Mouse (Mus musculus): ENCODE measurements around the gene Emc10.
A peak's percentile ranks its signal among the peaks of the same experiment; 100 is the strongest.

The Emc10 gene

GRCm38 (mm10) chr7:44526414-44527154 lies 30.3 kb upstream of the Emc10 start:
- DNase-seq (ENCODE audit: extremely low read depth, insufficient read length, low spot score) = no peak

- DNase-seq (ENCODE audit: extremely low read depth, insufficient read length, low spot score) = peak; percentile 87
These were observed 28.9 kb upstream of the Emc10 start for GRCm38 (mm10) chr7:44525126-44525832.

GRCm38 (mm10) chr7:44524502-44524901 lies 28.2 kb upstream of the Emc10 start, which contains the start of gene Mybpc2:
TSS of gene Mybpc2 (minus strand) at chr7:44524656.
- DNase-seq (ENCODE audit: extremely low read depth, insufficient read length, low spot score) = no peak

- DNase-seq (ENCODE audit: extremely low read depth, insufficient read length, low spot score) = no peak
These were observed 26.7 kb upstream of the Emc10 start for GRCm38 (mm10) chr7:44523056-44523455.

- no peak for DNase-seq (ENCODE audit: extremely low read depth, insufficient read length, low spot score)
These were observed 25.4 kb upstream of the Emc10 start for GRCm38 (mm10) chr7:44521710-44522109.

GRCm38 (mm10) chr7:44520990-44521389 lies 24.7 kb upstream of the Emc10 start:
- no peak for DNase-seq (ENCODE audit: extremely low read depth, insufficient read length, low spot score)

GRCm38 (mm10) chr7:44519240-44519913 lies 23.0 kb upstream of the Emc10 start:
- no peak for DNase-seq (ENCODE audit: extremely low read depth, insufficient read length, low spot score)

- no peak for DNase-seq (ENCODE audit: extremely low read depth, insufficient read length, low spot score)
These were observed 11.2 kb upstream of the Emc10 start for GRCm38 (mm10) chr7:44507491-44507890.

GRCm38 (mm10) chr7:44501563-44502115 lies 5.3 kb upstream of the Emc10 start:
- DNase-seq (ENCODE audit: extremely low read depth, insufficient read length, low spot score) = peak; percentile 54

GRCm38 (mm10) chr7:44500046-44500445 lies 3.7 kb upstream of the Emc10 start:
- no peak for DNase-seq (ENCODE audit: extremely low read depth, insufficient read length, low spot score)

- DNase-seq (ENCODE audit: extremely low read depth, insufficient read length, low spot score) = no peak
These were observed 2.6 kb upstream of the Emc10 start for GRCm38 (mm10) chr7:44498922-44499321.

GRCm38 (mm10) chr7:44497361-44498055 lies 1.2 kb upstream of the Emc10 start:
- no peak for DNase-seq (ENCODE audit: extremely low read depth, insufficient read length, low spot score)

- DNase-seq (ENCODE audit: extremely low read depth, insufficient read length, low spot score) = no peak
These were observed 411 bp upstream of the Emc10 start for GRCm38 (mm10) chr7:44496771-44497109.

GRCm38 (mm10) chr7:44495086-44495485 lies 1.2 kb downstream of the Emc10 start:
- no peak for DNase-seq (ENCODE audit: extremely low read depth, insufficient read length, low spot score)

GRCm38 (mm10) chr7:44494681-44495080 lies 1.6 kb downstream of the Emc10 start:
- no peak for DNase-seq (ENCODE audit: extremely low read depth, insufficient read length, low spot score)

- no peak for DNase-seq (ENCODE audit: extremely low read depth, insufficient read length, low spot score)
These were observed 4.0 kb downstream of the Emc10 start for GRCm38 (mm10) chr7:44492166-44492826.

GRCm38 (mm10) chr7:44491391-44491790 lies 4.9 kb downstream of the Emc10 start:
- DNase-seq (ENCODE audit: extremely low read depth, insufficient read length, low spot score) = no peak

- DNase-seq (ENCODE audit: extremely low read depth, insufficient read length, low spot score) = no peak
These were observed 6.0 kb downstream of the Emc10 start for GRCm38 (mm10) chr7:44490281-44490680.

- no peak for DNase-seq (ENCODE audit: extremely low read depth, insufficient read length, low spot score)
These were observed 7.8 kb downstream of the Emc10 start for GRCm38 (mm10) chr7:44488545-44488944.

- no peak for DNase-seq (ENCODE audit: extremely low read depth, insufficient read length, low spot score)
These were observed 8.4 kb downstream of the Emc10 start for GRCm38 (mm10) chr7:44487936-44488335.

Data from 3134 (cell line).